Mouse (Mus musculus): Measurements from ENCODE around the gene Cd22. TPM values are rescaled to one million over a fixed set of nuclear protein-coding genes. Genes with fewer than 3 reads are reported as not detected.

Gene Cd22
- polyA plus RNA-seq, 1 experiment from 2014 or later = 0.05 TPM

GRCm38 (mm10) chr7:30895217-30895616 lies 15.1 kb upstream of the Cd22 start:
- H3K4me2 ChIP-seq = no peak overlapping the region
- peaks cover 5% of the 10 kb centered on the region; the same call in 1 of the 2 replicates for H3K4me1 ChIP-seq (replicated peaks)
- 80% methylated on average over 3 of the region's 3 CpGs for WGBS
- no peaks in the 10 kb centered on the region for H3K27me3 ChIP-seq
- H3K27ac ChIP-seq = no peak overlapping the region
- no peaks in the 10 kb centered on the region for H3K36me3 ChIP-seq
- H3K4me3 ChIP-seq (replicated peaks) = no peak overlapping the region
- no peak overlapping the region for H3K9ac ChIP-seq (replicated peaks)
- no peaks in the 10 kb centered on the region for H3K9me3 ChIP-seq
- ATAC-seq (ENCODE audit: insufficient number of reproducible peaks, insufficient read depth, low FRiP score, low TSS enrichment, low read depth) = no peak

DNA sequence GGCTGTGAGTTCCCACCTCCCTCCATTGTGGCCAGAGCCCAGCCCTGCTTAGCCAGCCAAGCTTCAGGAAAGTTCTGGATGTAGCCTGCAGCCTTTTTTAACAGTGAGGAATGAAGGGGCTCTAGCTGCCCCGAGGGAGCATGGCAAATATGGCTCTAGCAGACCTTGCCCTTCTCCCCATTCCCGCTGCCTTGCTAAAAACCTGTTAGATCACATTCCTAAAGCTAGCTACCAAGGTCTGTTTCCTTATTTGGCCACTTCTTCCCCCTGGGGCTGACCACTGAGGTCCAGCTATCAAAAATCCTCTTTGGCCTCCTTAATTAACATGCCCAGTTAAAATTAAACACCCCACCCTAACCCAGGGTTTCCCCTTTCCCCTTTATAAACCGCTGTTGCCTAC lies 12.4 kb upstream of the Cd22 start:
- ATAC-seq (ENCODE audit: insufficient number of reproducible peaks, insufficient read depth, low FRiP score, low TSS enrichment, low read depth) = no peak
- no peak overlapping the region for H3K27ac ChIP-seq

GRCm38 (mm10) chr7:30891746-30892145 lies 11.6 kb upstream of the Cd22 start:
- no peaks in the 10 kb centered on the region for H3K36me3 ChIP-seq
- H3K27ac ChIP-seq = no peak overlapping the region
- no peak overlapping the region for H3K9ac ChIP-seq (replicated peaks)
- no peaks in the 10 kb centered on the region for H3K4me1 ChIP-seq (replicated peaks)
- no peaks in the 10 kb centered on the region for H3K27me3 ChIP-seq
- no peaks in the 10 kb centered on the region for H3K9me3 ChIP-seq
- H3K4me3 ChIP-seq (replicated peaks) = no peak overlapping the region
- 87% methylated on average over 9 of the region's 9 CpGs for WGBS
- ATAC-seq (ENCODE audit: insufficient number of reproducible peaks, insufficient read depth, low FRiP score, low TSS enrichment, low read depth) = no peak
- no peak overlapping the region for H3K4me2 ChIP-seq

More for the DNA sequence above, 12.4 kb upstream of the Cd22 start:
- no peaks in the 10 kb centered on the region for H3K4me1 ChIP-seq (replicated peaks)
- H3K4me2 ChIP-seq = no peak overlapping the region
- H3K4me3 ChIP-seq (replicated peaks) = no peak overlapping the region
- H3K27me3 ChIP-seq = no peaks in the 10 kb centered on the region
- no peaks in the 10 kb centered on the region for H3K9me3 ChIP-seq
- 66% methylated on average over 3 of the region's 3 CpGs for WGBS
- H3K9ac ChIP-seq (replicated peaks) = no peak overlapping the region
- H3K36me3 ChIP-seq = no peaks in the 10 kb centered on the region

DNA sequence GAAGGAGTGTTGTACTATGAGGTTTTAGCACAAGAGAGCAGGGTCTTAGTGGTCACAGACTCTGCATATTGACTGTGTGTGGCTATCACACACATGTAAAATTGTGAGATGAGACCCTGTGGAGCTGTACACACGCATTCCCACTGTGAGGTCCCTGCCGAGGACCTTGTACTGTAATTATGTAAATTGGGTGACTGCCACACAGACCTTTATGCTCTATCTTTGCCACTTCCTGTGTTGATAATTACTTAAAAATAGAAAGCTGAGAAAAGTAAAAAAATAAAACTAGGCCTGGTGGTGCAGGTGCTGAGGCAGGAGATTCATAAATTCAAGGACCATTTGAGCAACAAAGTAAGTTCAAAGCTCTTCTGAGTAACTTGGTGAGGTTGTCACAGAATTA lies 10.5 kb upstream of the Cd22 start:
- no peaks in the 10 kb centered on the region for H3K9me3 ChIP-seq
- H3K27me3 ChIP-seq = no peaks in the 10 kb centered on the region
- WGBS = 62% methylated on average over 2 of the region's 2 CpGs
- no peaks in the 10 kb centered on the region for H3K4me1 ChIP-seq (replicated peaks)
- H3K9ac ChIP-seq (replicated peaks) = no peak overlapping the region
- no peak overlapping the region for H3K27ac ChIP-seq
- H3K4me2 ChIP-seq = no peak overlapping the region
- H3K4me3 ChIP-seq (replicated peaks) = no peak overlapping the region
- H3K36me3 ChIP-seq = no peaks in the 10 kb centered on the region
- ATAC-seq (ENCODE audit: insufficient number of reproducible peaks, insufficient read depth, low FRiP score, low TSS enrichment, low read depth) = no peak

GRCm38 (mm10) chr7:30888786-30889185 lies 8.6 kb upstream of the Cd22 start:
- H3K27ac ChIP-seq = no peak overlapping the region
- no peak overlapping the region for H3K9ac ChIP-seq (replicated peaks)
- no peaks in the 10 kb centered on the region for H3K9me3 ChIP-seq
- H3K4me3 ChIP-seq (replicated peaks) = no peak overlapping the region
- ATAC-seq (ENCODE audit: insufficient number of reproducible peaks, insufficient read depth, low FRiP score, low TSS enrichment, low read depth) = no peak
- no peak overlapping the region for H3K4me2 ChIP-seq
- WGBS = 83% methylated on average over 7 of the region's 7 CpGs
- no peaks in the 10 kb centered on the region for H3K27me3 ChIP-seq
- no peaks in the 10 kb centered on the region for H3K4me1 ChIP-seq (replicated peaks)
- H3K36me3 ChIP-seq = no peaks in the 10 kb centered on the region

GRCm38 (mm10) chr7:30887568-30888188 lies 7.5 kb upstream of the Cd22 start:
- H3K4me3 ChIP-seq (replicated peaks) = no peak overlapping the region
- H3K9ac ChIP-seq (replicated peaks) = no peak overlapping the region
- WGBS = 81% methylated on average over 14 of the region's 14 CpGs
- ATAC-seq (ENCODE audit: insufficient number of reproducible peaks, insufficient read depth, low FRiP score, low TSS enrichment, low read depth) = no peak
- no peak overlapping the region for H3K27ac ChIP-seq
- no peaks in the 10 kb centered on the region for H3K27me3 ChIP-seq
- H3K9me3 ChIP-seq = 0 out of 2 replicates have a peak, but pooled peaks cover 2% of the 10 kb centered on the region
- H3K4me1 ChIP-seq (replicated peaks) = no peaks in the 10 kb centered on the region
- H3K36me3 ChIP-seq = no peaks in the 10 kb centered on the region
- no peak overlapping the region for H3K4me2 ChIP-seq

DNA sequence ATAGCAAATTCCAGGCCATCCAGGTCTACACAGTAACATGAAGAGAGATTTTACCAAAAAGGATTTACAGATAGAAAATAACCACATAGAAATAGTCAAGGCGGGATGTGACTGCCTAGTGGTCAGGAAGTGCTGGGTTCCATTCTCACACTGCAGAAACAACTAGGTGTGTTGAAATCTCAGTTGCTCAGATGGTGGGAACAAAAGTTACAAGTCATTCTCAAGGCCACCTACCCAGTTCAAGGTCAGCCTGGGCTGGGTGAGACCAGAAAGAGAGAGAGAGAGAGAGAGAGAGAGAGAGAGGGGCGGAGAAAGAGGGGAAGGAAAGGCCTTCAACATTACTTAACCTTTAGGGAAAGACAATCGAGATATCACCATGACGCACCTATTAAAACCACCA lies 6.7 kb upstream of the Cd22 start:
- Histone ChIP-seq H3K9me3 (0 out of 2 replicates have a peak, but pooled peaks cover 6% of the 10 kb centered on the region), H3K36me3 (no peaks in the 10 kb centered on the region), H3K27ac (no peak overlapping the region), H3K4me1 (replicated peaks) (no peaks in the 10 kb centered on the region), H3K9ac (replicated peaks) (no peak overlapping the region), H3K27me3 (no peaks in the 10 kb centered on the region), H3K4me2 (no peak overlapping the region), H3K4me3 (replicated peaks) (no peak overlapping the region)
- ATAC-seq (ENCODE audit: insufficient number of reproducible peaks, insufficient read depth, low FRiP score, low TSS enrichment, low read depth) = no peak
- WGBS = 86% methylated on average over 4 of the region's 4 CpGs

- no peaks in the 10 kb centered on the region for H3K4me1 ChIP-seq (replicated peaks)
- 0 out of 2 replicates have a peak, but pooled peaks cover 6% of the 10 kb centered on the region for H3K9me3 ChIP-seq
- no peak overlapping the region for H3K9ac ChIP-seq (replicated peaks)
- no peak overlapping the region for H3K4me2 ChIP-seq
- H3K27me3 ChIP-seq = no peaks in the 10 kb centered on the region
- H3K36me3 ChIP-seq = no peaks in the 10 kb centered on the region
- ATAC-seq (ENCODE audit: insufficient number of reproducible peaks, insufficient read depth, low FRiP score, low TSS enrichment, low read depth) = no peak
- no peak overlapping the region for H3K4me3 ChIP-seq (replicated peaks)
- no peak overlapping the region for H3K27ac ChIP-seq
Measured at GRCm38 (mm10) chr7:30884047-30884446, 3.9 kb upstream of the Cd22 start.

GRCm38 (mm10) chr7:30881367-30881766 lies 1.2 kb upstream of the Cd22 start:
- WGBS = 87% methylated on average over 3 of the region's 3 CpGs
- H3K9me3 ChIP-seq = 0 out of 2 replicates have a peak, but pooled peaks cover 6% of the 10 kb centered on the region
- H3K4me2 ChIP-seq = no peak overlapping the region
- no peak overlapping the region for H3K9ac ChIP-seq (replicated peaks)
- H3K4me3 ChIP-seq (replicated peaks) = no peak overlapping the region
- H3K27me3 ChIP-seq = no peaks in the 10 kb centered on the region
- no peak overlapping the region for H3K27ac ChIP-seq
- H3K4me1 ChIP-seq (replicated peaks) = no peaks in the 10 kb centered on the region
- no peak for ATAC-seq (ENCODE audit: insufficient number of reproducible peaks, insufficient read depth, low FRiP score, low TSS enrichment, low read depth)
- no peaks in the 10 kb centered on the region for H3K36me3 ChIP-seq

DNA sequence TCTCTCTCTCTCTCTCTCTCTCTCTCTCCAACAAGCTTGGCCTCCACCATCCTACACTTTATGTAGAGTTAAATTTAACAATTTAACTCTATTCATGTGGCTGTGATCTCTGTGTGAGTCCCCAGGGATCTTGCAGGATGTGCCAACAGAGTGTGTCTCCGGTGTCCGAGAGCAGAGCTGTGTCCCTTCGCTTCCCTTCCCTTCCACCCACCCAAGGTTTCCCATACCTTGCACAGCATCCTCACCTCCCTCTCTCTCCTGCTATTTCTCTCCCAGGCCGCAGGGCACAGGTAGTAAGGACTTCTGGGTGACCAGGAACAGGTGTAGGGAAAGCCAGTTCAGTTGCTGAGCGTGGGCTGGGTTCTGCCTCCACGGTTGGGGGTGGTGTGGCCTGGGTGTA lies 1.2 kb downstream of the Cd22 start:
- Histone ChIP-seq H3K4me1 (replicated peaks) (no peaks in the 10 kb centered on the region), H3K27ac (no peak overlapping the region), H3K36me3 (no peaks in the 10 kb centered on the region), H3K9me3 (0 out of 2 replicates have a peak, but pooled peaks cover 6% of the 10 kb centered on the region), H3K9ac (replicated peaks) (no peak overlapping the region), H3K27me3 (no peaks in the 10 kb centered on the region; the same call in 1 of the 2 replicates), H3K4me3 (replicated peaks) (no peak overlapping the region), H3K4me2 (no peak overlapping the region)
- ATAC-seq (ENCODE audit: insufficient number of reproducible peaks, insufficient read depth, low FRiP score, low TSS enrichment, low read depth) = no peak
- 70% methylated on average over 6 of the region's 6 CpGs for WGBS

GRCm38 (mm10) chr7:30873083-30873482 lies 7.1 kb downstream of the Cd22 start:
- Histone ChIP-seq H3K27ac (no peak overlapping the region), H3K36me3 (no peaks in the 10 kb centered on the region), H3K4me1 (replicated peaks) (no peaks in the 10 kb centered on the region), H3K9me3 (no peaks in the 10 kb centered on the region), H3K9ac (replicated peaks) (no peak overlapping the region), H3K27me3 (peaks cover 14% of the 10 kb centered on the region; the same call in 1 of the 2 replicates), H3K4me3 (replicated peaks) (no peak overlapping the region), H3K4me2 (peak overlapping the region; percentile 38)
- 22% methylated on average over 15 of the region's 15 CpGs for WGBS
- no peak for ATAC-seq (ENCODE audit: insufficient number of reproducible peaks, insufficient read depth, low FRiP score, low TSS enrichment, low read depth)

GRCm38 (mm10) chr7:30863386-30863785 lies 16.8 kb downstream of the Cd22 start:
- H3K27ac ChIP-seq = no peak overlapping the region
- no peak overlapping the region for H3K9ac ChIP-seq (replicated peaks)
- no peak overlapping the region for H3K4me2 ChIP-seq
- peaks cover 4% of the 10 kb centered on the region; the same call in 1 of the 2 replicates for H3K4me1 ChIP-seq (replicated peaks)
- no peaks in the 10 kb centered on the region for H3K9me3 ChIP-seq
- no peaks in the 10 kb centered on the region for H3K36me3 ChIP-seq
- no peaks in the 10 kb centered on the region for H3K27me3 ChIP-seq
- whole genome bisulfite sequencing = 75% methylated on average over 8 of the region's 8 CpGs
- no peak for ATAC-seq (ENCODE audit: insufficient number of reproducible peaks, insufficient read depth, low FRiP score, low TSS enrichment, low read depth)
- H3K4me3 ChIP-seq (replicated peaks) = no peak overlapping the region

Data from limb, embryonic 12.5 days (tissue).